Mouse (Mus musculus) spleen, postnatal 10 days (tissue): ENCODE measurements at regions not wholly inside any gene's neighbourhood (a gene's known extent, or its start where the extent isn't known, plus 50 kb on each side); places are given as distances from the start of the nearest gene placed in this dataset.

Experiments used
- DNase-seq, 2 experiments: peaks; one replicate each; pipeline ENCODE4 v3.0.0; 2021 to 2022; ENCODE audit warnings: low spot score in 2 of 2

- DNase-seq, result no peak
Measured at GRCm38 (mm10) chr7:128834894-128835293, 90.2 kb downstream of the Sec23ip start.

DNA sequence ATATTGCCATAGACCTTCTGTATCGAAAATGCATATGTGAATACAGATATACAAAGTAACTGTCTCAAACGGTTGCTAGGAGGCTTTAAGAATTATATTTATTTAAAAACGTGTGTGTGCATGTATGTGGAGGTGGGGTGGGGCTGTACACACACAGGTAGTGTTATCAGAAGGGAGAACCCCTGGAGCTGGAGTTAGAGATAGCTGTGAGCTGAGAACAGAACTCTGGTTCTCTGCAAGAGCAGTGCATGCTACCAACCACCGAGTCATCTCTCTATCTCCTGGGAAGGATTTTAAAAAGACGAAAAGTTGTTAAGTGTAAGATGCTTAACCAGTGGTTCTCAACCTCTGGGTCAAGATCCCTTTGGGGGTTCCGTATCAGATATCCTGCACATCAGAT lies 91.7 kb downstream of the Sec23ip start:
- no peak for DNase-seq

DNA sequence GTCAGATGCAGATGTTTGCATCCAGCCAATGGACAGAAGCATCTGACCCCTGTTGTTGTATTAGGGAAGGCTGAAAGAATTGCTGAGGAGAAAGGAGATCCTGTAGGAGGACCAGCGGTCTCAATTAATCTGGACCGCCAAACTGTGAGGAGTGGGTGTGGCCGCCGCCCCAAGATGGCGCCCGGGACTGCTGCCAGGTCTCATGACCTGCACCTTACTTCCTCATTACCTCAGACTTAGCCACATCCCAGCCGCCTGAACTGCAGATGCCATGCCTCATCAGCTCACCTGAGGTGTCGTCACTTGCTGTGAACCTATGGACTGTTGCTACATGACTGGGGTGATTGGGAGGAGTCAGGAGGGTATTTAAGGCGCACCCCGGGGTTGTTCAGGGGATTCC lies 97.8 kb downstream of the Sec23ip start:
- no peak for DNase-seq

DNA sequence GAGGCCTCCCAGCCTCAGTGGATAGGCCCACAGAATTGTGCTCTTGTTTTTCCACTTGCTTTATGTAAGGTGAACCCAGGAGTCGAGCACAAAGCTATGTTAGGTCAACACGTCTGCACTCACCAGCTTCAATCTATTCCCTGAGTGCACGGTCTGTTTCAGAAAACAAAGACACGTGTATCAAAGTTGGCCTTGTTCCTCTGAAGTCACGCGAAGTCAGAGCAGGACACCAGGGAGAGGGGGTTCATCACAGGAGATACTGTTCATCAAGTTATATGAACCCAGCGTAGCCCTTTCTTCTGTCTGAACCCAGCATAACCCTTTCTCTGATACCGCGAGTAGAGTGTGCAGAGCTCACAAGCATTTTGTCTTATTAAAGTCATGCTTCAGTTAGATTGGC lies 98.8 kb downstream of the Sec23ip start:
- no peak for DNase-seq

- no peak for DNase-seq
Measured at GRCm38 (mm10) chr7:128849261-128849660, 104.5 kb downstream of the Sec23ip start.

DNA sequence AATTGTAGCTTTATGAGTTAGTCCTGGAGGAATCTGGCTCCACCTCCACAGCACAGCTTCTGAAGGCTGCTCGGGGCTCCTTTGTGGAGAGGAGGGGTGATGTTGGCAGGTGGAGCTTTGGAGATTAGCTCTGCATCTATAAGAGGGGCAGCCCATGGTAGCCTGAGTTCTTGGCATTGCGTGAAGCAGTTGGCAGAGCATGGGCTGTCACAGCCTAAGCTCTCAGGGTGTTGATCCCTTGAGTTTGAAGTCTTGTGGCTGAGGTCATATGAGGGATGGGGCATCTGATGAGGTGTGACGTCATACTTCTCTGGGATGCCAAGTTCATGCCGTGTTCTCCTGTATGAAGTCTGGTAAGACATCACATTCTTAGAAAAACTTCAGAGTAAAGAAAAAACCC lies 109.5 kb downstream of the Sec23ip start:
- DNase-seq, result no peak

GRCm38 (mm10) chr7:128854690-128855343 lies 110.1 kb downstream of the Sec23ip start:
- DNase-seq, result peak in 1 of 2 experiments; percentile 29

GRCm38 (mm10) chr7:128860141-128860540 lies 115.4 kb downstream of the Sec23ip start:
- peak; percentile 34 to 72 for DNase-seq

DNA sequence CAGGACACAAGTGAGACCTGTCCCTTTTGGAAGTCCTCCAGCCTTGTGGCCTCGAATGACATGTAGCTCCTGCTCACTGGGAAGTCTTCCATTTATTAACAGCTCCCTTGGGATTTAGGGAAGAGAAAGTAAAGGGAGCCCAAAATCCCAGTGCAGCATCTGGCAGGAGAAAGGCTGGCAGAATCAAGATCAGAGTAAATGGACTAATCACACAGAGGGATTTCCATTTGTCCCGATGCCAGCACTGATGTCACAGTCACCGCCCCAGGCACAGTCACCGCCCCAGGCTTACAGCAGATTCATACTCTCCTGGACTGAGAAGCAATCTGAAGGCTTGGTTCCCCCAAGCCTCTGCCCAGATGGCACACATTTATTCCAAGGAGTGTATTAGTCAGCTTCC lies 116.0 kb downstream of the Sec23ip start:
- DNase-seq, result no peak

- DNase-seq, result no peak
Measured at GRCm38 (mm10) chr7:128861376-128861775, 116.6 kb downstream of the Sec23ip start.

DNA sequence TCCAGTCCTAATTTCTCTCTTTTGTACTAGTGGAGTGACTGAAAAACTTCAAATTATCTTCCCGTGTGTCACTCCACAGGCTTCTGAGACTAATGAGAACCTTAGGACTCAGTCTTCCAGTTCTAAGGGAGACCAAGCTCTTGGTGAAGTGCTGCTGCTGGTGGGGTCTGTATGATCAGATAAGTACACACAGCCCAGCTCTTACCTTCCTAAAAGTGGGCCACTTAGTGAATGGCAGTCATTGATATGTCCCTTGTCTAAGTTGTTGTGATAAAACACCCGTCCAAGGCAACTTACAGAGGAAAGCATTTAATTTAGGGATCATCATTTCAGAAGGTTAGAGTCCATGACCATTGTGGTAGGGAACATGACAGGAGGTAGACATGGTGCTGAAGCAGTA lies 124.1 kb downstream of the Sec23ip start:
- DNase-seq, result no peak

GRCm38 (mm10) chr7:128884015-128884414 lies 139.3 kb downstream of the Sec23ip start:
- DNase-seq, result no peak

GRCm38 (mm10) chr7:128885551-128885950 lies 140.8 kb downstream of the Sec23ip start:
- DNase-seq, result no peak

- no peak for DNase-seq
Measured at GRCm38 (mm10) chr7:128910134-128910533, 165.4 kb downstream of the Sec23ip start.

DNA sequence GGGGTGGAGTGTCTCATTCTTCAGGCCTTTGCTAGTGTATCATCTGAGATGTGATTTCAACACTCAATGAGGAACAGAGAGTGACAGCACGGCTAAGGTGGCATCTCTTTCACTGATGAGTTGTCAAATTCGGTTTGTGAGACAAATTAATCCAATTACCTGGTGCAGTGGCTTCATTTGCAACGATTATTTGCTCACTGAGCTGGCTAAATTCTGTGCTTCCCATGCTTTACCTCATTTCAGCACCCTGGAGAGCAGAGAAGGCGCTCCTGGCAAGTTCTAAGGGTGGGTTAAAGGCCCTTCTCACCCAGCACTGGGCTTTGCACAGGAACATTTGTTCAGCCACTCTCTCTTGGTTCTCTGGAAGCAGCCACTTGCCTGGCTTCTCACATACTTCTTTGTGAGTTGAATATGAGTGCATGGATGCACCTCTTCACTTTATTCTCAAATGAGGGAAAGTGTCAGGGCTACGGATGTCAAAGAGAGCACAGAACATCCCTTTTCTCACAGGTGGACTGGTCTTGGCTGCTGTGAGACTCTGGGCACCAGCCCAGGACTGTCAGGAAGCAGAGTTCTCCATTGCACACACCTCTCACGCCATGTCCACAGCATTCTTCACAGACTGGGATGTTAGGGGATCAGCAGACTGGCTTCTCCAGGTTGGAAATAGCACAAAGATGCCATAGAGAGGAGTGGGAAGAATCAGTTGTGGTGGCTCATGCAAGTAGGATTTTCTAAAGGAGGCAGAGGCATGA lies 193.4 kb downstream of the Sec23ip start:
- no peak for DNase-seq

DNA sequence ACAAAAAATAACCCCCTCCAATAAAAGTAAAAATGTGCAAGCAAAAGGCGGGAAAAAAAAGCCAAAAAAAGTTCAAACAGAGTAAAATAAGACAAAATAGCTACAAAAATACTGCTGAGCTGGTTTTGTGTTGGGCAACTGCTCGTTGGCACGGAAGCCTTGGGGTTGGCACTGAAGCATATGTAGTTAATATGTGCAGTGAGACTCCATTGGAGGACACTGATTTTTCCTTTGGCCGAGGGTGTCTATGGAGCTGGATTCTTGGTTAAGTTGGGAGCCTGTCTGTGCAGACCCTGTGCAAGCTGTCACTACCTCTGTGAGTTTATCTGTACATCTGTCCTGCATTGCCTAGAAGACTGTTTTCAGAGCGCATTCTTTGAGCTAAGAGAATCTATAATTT lies 215.8 kb downstream of the Sec23ip start:
- no peak for DNase-seq

- no peak for DNase-seq
Measured at GRCm38 (mm10) chr7:128979904-128980303, 235.2 kb downstream of the Sec23ip start.

DNA sequence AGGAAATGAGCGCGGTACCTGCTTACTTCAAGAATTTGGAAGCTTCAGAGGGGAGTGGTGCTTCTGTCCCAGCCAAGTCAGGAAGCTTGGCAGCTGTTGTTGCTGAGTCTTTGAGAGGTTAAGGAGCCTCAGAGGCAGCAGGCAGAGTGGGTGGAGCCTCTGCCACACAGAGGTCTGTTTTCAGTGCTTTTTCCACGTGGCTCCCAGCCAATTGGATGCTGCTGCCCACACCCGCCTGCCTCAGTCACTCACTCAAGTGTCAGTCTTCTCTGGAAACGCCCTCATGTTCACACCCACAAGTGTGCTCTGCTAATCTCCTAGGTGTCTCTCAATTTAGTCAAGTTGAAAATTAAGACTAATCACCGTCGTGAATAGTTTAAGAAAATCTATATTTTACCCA lies 236.1 kb downstream of the Sec23ip start:
- no peak for DNase-seq

GRCm38 (mm10) chr7:128998759-128999158 lies 254.0 kb downstream of the Sec23ip start:
- DNase-seq, result no peak

GRCm38 (mm10) chr7:129002419-129002818 lies 254.4 kb upstream of the Plpp4 start:
- DNase-seq, result no peak

GRCm38 (mm10) chr7:129003150-129003549 lies 253.7 kb upstream of the Plpp4 start:
- DNase-seq, result no peak

DNA sequence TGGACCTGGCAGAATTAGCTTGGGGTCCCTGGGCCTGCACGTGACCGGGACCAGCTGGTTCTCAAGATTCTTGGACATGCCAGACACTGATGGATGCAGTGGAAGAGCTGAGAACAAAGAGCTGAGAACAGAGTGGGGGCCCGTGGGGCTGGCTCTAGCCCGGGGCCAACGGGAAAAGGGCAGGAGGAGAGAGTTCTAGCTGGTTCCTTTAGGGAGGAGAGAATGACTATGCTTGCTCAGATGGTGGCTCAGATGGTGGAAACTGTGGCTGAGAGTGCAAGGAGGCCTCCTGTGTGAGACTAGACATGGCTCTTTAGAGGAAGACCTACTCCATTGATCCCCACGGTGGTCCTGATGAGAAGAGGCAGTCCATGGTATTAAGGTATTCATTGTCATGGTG lies 240.5 kb upstream of the Plpp4 start:
- no peak for DNase-seq

DNA sequence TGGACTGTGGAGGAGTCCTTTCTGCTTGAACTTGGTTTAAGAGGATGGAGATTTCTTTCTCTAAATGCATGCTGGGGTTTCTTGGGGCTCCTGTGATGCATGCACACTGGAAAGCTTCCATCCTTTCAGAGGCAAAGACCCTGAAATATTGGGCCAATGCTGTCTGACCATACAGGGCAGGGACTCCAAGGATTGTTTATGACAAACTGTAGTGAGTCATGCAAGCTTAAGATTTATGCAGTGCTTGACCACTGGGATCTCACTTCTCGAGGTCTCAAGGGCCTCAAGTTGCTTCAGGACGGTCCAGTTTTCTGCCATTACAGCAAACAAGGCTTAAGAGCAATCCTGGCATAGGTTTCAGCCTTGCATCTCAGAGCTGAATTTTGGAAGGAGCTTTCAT lies 229.7 kb upstream of the Plpp4 start:
- no peak for DNase-seq

DNA sequence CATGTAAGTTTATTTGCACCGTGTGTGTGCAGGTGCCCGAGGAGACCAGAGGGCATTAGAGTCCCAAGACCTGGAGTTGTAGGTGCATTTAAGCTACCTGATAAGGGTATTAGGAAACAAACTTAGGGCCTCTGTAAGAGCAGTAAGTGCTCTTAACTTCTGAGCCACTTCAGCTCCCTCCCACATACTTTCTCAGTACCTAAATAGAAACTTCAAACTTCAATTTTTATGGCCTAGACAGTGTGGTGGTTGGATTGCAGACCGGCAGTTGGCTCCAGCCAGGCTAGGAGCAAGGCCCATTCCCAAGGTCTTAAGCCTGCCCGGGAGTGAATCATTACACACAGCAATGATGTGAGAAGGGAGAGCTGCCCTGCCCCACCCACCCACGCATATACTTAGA lies 208.8 kb upstream of the Plpp4 start:
- no peak for DNase-seq
